Mouse (Mus musculus): ENCODE measurements around the gene Btn1a1.

Gene Btn1a1

DNA sequence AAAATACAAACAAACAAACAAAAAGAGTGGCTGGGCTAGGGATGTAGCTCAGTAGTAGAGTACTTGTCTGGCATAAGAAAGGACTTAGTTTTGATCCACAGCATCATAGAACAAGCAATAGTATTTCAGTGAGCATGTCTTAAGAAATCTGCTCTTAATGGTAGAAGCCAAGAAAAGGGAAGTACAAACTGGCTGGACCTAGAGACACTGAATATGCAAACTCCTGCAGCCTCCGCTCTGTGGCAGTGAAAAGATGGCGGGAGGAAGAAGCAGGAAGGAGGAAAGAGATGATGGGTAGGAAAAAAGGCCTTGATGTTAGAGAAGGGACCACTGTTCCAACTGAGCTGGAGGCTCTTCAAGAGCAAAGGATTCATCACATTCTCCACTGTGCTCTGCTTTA is 17.5 kb upstream of the Btn1a1 start:
- DNase-seq (ENCODE audit: low read depth): no peak

GRCm38 (mm10) chr13:23475658-23476057 is 10.0 kb upstream of the Btn1a1 start:
- no peak for DNase-seq (ENCODE audit: low read depth)

DNA sequence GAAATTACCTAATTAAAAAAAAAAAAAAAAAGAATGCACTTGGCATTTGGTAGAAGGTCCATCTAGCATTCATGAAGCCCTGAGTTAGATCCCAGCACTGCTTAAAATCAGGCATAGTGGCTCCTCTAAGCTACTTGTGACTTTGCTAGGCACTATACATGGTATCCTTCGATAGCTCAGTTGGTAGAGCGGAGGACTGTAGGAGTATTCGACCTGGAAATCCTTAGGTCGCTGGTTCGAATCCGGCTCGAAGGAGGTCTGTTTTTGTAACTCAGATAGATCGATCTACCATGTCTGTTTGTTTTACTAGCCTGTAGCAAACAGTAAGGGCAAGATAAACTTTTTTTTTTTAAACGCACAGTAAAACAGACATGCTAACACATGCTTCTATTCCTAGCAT is 1.2 kb upstream of the Btn1a1 start:
- DNase-seq (ENCODE audit: low read depth): peak; percentile 85

DNA sequence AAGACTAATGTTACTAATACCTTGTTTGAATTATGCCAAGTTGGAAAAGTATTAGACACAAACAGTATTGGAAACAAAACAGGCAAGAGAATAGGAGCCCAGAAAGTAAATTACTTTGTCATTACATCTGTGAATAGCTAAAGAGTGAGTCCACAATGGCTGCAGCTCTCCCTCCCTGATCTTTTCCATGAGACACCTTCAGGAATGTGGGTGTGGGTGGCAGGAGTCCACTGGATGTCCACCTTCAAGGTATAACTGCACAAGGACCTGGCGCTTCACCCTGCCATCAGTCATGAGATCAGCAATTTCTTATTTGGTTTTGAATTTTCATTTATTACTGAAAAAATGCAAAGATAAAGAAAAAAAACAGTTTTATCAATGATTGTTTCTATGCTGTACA is 605 bp upstream of the Btn1a1 start:
- no peak for DNase-seq (ENCODE audit: low read depth)

GRCm38 (mm10) chr13:23464841-23465366 is 797 bp downstream of the Btn1a1 start:
- peak; percentile 50 for DNase-seq (ENCODE audit: low read depth)

DNA sequence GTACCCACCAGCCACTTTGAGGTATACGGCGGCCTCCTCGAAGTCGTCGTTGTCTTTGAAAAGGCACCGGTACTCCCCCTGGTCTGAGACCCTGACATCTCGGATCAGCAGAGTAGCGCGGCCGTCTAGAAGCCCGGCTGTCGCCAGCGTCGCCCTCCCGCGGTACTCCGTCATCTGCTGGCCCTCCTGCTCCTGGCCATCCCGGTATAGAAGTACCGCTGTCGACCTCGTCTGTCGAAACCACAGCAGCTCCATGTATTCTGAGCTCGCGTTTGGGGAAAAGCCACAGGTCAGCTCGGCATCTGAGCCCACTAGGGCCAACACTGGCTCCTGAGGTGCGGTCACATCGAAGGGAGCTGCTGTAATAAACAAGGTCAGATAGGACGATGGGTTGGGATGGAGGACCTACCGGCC is 1.5 kb downstream of the Btn1a1 start:
- DNase-seq (ENCODE audit: low read depth): peak; percentile 54

DNA sequence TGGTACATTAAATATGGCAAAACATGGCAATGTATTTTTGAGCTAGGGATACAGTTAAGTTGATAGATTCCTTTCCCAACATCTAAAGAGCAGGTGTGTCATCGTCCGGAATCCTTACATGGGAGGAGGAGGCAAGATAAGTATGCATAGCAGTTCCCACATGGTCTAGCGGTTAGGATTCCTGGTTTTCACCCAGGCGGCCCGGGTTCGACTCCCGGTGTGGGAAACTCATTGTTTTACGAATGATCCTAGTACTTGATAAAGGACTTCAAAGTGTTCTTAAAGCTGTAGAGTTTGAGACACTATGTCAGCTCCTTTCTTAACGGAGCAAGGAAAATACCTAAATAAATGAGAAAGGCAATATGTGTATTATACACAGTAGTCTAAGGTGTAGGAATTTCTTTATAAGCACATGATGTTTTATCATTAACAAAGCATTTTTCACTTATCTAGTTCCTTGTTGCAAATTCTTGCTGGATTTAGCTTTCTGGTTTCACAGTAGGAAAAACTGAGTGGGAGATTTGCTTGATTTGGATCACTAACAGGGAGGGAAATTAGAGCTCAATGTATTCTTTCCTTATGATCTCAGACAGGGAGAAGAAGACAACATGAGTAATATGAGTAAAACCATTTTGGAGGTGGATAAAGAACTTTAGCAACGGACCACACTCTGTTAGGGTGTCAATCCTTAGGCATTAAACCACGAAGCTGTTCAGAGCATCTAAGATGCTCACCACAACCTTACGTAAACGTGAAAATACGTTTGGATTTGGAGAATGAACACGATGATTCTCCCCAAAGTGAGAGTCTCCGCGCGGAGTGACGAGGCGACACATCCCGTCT is 2.1 kb downstream of the Btn1a1 start:
- DNase-seq (ENCODE audit: low read depth): peak; percentile 58

- DNase-seq (ENCODE audit: low read depth): no peak
Measured at GRCm38 (mm10) chr13:23462669-23463068, 3.0 kb downstream of the Btn1a1 start.

DNA sequence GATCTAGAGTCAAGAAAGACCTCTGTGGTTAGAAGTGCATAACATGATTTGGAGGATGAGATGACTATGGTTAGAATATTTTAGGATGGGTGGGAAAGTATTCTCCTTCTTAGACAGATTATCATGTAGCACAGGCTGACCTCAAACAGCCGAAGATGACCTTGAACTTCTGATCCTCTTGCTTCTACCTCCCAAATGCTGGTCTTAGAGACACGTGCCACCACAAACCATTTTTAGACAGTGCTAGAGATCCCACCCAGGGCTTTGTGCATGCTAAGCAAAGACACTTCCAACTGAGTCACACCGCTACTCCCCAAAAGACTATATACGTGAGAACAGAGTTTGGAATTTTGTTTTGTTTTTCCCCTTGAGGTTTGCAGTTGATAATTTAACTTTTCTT is 3.6 kb downstream of the Btn1a1 start:
- no peak for DNase-seq (ENCODE audit: low read depth)

- DNase-seq (ENCODE audit: low read depth): no peak
Measured at GRCm38 (mm10) chr13:23459264-23459846, 6.3 kb downstream of the Btn1a1 start.

GRCm38 (mm10) chr13:23453926-23454325 is 11.8 kb downstream of the Btn1a1 start:
- no peak for DNase-seq (ENCODE audit: low read depth)

DNA sequence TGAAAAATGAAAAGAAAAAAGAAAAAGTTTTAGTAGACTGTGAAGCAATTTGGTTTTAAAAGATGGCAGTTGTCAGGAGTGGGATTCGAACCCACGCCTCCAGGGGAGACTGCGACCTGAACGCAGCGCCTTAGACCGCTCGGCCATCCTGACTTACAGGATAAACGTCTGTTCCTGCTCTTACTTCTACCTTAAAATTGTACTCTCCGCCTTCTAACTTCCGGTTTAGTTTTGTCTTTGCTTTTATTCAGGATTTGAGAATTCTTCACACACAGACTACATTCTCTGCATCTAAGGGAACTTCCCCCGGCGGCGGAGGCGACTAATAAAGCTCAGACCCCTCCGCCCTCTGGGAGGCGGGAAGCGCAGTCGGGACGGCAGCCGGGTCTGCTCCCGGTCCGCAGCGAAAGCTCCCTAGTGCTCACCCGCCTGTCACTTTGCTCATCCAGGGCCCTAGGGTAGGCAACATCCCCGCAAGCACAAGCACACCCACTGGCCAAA is 12.3 kb downstream of the Btn1a1 start:
- DNase-seq (ENCODE audit: low read depth): peak; percentile 92

DNA sequence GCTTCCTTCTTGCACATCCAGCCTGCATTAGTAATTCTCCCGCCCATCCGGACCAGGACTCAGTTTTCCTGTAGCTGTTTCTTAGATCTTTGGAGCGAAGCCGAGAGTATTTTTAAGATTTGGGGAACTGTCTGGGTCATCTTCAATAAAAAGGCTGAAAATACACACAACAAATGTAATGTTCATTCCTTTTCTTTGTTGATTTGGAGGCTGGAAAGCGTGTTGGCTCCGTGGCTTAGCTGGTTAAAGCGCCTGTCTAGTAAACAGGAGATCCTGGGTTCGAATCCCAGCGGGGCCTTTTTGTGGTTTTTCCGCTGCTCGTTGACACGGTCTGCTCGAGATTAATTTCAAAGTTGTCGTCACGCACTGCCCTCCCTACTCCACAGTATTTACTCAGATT is 15.3 kb downstream of the Btn1a1 start:
- DNase-seq (ENCODE audit: low read depth): peak; percentile 82

- DNase-seq (ENCODE audit: low read depth): peak; percentile 64
Measured at GRCm38 (mm10) chr13:23449235-23450095, 16.2 kb downstream of the Btn1a1 start.

- no peak for DNase-seq (ENCODE audit: low read depth)
Measured at GRCm38 (mm10) chr13:23448758-23449157, 16.9 kb downstream of the Btn1a1 start.

- peak; percentile 93 for DNase-seq (ENCODE audit: low read depth)
Measured at GRCm38 (mm10) chr13:23446498-23446952, 19.2 kb downstream of the Btn1a1 start.

DNA sequence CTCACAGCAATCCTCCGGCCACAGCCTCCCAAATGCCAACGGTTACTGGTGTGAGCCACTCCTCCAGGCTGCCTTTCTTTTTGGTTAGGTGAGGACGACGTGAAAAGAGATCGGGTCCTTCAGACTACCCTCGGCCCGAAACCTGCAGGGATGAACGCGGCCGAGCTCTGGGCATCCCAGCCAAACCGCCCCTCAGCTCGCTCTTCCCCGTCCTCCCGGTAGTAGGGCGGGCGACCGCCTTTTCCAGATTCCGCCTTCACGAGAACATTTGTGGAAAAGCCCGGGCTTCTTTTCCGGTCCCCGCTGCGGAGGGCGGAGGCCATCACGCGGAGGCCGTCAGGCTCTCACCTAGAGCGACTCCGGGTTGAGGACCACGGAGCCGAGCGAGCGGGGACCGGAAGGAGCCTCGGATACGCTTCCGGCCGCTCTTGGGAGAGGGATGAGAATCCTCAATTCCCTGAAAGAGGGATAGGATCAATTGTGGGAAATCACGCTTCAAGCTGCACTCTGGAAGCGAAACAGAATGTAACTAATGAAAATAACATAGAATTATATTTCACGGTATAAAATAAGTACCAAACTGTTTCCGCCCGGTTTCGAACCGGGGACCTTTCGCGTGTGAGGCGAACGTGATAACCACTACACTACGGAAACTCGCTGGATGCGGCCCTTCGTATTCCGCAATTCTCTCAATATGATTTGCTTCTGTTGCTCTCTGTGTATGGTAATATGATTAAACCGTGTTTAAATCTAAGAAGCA is 20.0 kb downstream of the Btn1a1 start:
- DNase-seq (ENCODE audit: low read depth): peak; percentile 97

DNA sequence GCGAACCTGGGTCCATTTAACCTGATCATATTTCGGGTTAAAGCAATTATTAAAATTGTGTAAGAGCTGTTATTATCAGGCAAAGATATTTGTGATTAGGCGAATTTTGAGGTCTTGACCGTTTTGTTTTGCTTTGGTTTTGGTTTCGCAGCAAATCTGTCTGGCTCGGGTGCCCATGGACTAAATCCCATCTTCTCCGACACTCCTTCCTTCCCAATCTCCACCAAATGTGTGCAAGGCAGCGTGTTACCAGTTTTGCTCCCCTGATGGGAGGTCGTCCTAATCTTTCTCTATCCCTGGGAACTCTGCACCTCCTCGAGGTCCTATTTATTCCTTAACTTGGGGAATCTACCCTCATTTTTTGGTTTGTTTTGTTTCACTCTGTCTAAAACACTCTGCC is 20.5 kb downstream of the Btn1a1 start:
- no peak for DNase-seq (ENCODE audit: low read depth)

GRCm38 (mm10) chr13:23444451-23444850 is 21.2 kb downstream of the Btn1a1 start:
- no peak for DNase-seq (ENCODE audit: low read depth)

DNA sequence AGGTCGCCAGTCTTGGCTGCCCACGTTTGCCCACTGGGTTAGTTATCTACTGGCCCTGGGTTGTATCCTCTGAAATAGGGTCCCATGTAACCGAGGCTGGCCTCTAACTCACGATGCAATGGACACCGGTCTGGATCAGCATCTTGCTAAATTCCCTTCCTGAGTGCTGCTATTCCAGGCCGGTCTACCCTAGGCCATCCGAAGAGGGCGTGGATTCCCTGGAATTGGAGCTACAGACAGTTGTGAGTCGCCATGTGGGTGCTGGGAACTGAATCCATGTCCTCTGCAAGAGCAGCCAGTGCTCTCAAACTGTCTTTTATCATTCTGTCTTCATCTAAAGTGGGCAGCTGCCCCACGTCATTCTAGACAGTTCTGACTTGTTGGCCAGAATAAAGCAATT is 25.8 kb downstream of the Btn1a1 start:
- no peak for DNase-seq (ENCODE audit: low read depth)

DNA sequence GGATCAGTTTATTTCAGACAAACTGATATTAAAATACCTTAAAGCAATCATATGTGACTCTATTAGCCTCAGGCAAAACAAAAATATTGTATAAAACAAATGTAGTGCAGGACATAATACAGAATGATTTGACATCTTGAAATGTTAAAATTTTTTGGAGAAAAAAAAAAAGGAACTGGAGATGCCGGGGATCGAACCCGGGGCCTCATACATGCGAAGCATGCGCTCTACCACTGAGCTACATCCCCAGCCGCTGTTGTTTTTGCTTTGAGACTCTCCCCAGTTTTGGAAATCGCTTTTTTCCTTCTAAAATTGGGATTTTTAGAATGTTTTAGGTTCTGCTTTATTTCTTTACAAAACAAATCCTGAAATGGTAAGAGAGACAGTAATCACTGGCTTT is 27.2 kb downstream of the Btn1a1 start:
- DNase-seq (ENCODE audit: low read depth): peak; percentile 78
